Mouse (Mus musculus) frontal cortex, adult (tissue): ENCODE data around the gene Fgf4.
"Not testable (repeated sequence)": the region's sequence is repeated elsewhere in the genome, so short reads cannot be mapped to it uniquely, and the experiment has no call there.

Source experiments
- ATAC-seq: cut with Nextera tagmentation; 2 replicates; pipeline ENCODE4 v1.9.2; 2017; ENCODE audit warnings: mild to moderate bottlenecking, moderate library complexity, mixed read lengths; ENCODE audit not compliant: low TSS enrichment

Fgf4 gene

GRCm38 (mm10) chr7:144864160-144864670, 17.0 kb downstream of the Fgf4 start:
- ATAC-seq, result no peak

DNA sequence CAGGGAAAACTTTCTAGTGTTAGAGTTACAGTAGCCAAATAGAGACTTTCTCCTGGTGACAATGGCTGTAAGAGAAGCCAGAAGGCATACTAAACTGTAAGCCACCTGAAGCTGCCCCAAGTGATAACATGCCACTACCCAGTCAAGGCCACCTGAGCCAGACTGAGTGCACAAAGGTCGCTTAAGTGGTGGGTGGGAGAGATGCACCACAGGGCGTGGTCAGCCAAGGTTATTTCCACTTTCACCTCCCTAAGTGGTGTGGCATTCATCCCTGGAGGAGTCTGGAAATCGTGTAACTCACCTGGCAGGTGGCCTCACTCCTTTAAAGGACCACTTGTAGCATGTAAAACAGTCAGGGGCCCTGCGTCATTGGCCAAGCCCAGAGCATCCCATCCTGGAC, 20.0 kb downstream of the Fgf4 start:
- no peak for ATAC-seq

DNA sequence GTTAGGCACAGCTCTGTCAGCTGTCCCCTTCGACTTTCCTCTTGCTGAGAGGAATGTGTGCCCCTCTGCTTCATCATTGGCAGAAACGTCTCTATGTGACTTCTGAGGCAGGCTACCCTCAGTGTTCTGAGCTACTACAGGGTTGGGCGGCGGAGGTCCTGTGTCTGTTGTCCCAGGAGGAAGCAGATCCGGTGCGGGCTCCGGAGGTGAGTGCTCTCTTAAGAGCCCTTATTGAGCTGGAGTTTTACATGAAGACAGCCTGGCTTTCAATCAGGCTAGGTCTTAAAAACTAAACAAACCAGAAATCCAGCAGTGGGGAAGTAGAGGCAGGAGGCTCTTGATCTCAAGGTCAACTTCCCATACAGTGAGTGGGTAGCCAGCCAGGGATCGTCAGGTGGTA, 20.4 kb downstream of the Fgf4 start:
- no peak for ATAC-seq

DNA sequence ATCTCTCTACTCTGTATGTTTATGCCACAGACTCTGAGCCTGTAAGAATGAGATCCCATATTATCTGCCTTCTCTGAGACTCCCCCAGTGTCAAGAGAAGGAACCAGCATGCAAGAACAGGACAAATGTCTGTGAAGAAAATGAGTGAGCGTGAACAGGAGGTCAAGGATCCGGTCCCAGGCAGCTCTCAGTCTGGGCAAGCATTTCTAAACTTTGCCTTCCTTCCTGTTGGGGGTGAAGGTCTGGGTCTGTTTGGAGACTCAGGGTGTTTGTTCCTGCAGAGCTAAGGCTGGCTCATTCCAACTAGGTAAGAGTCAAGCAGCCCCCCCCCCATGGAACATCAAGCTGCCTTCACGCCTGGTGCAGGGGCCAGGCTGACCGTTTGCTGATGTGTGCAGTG, 25.3 kb downstream of the Fgf4 start:
- ATAC-seq, result no peak

GRCm38 (mm10) chr7:144873160-144873559, 26.0 kb downstream of the Fgf4 start:
- no peak for ATAC-seq

DNA sequence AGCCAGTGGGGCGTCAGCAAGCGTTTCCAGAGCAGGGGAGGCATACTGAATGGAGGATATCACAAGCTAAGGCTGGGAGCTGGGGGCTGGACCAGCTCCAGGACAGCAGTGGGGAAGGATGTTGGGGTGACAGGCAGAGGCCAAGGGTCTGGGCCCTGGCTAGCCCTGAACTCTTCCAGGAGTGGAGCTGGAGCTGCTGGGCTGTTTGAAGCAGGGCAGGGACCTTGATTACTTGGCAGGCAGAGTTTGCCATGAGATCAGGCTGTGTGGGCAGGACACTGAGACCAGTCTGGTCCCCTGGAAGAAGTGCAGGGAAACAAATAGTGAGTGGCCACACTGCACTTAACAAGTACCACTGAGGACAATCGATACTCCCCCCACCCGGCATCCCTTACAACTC, 27.1 kb downstream of the Fgf4 start:
- no peak for ATAC-seq

- ATAC-seq, result no peak
Measured at GRCm38 (mm10) chr7:144878401-144878800, 31.2 kb downstream of the Fgf4 start.

- ATAC-seq, result no peak
Measured at GRCm38 (mm10) chr7:144883106-144883505, 35.9 kb downstream of the Fgf4 start.

DNA sequence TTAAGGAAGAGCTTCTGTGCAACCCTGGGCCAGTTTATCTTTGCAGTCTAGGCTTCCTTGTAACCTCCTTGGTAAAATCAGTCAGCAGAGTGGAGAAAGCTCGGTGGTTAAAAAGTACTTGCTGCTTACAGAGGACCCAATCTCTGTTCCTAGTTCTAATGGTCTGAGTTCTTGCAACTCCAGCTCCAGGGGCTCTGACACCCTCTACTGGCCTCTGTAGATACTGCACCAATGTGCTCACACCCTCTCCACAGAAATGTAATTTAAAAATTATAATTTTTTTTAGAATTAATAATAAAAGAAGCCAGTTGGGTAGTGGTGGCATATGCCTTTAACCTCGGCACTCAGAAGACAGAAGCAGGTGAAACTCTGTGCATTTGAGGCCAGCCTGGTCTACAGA, 40.5 kb downstream of the Fgf4 start:
- no peak for ATAC-seq

DNA sequence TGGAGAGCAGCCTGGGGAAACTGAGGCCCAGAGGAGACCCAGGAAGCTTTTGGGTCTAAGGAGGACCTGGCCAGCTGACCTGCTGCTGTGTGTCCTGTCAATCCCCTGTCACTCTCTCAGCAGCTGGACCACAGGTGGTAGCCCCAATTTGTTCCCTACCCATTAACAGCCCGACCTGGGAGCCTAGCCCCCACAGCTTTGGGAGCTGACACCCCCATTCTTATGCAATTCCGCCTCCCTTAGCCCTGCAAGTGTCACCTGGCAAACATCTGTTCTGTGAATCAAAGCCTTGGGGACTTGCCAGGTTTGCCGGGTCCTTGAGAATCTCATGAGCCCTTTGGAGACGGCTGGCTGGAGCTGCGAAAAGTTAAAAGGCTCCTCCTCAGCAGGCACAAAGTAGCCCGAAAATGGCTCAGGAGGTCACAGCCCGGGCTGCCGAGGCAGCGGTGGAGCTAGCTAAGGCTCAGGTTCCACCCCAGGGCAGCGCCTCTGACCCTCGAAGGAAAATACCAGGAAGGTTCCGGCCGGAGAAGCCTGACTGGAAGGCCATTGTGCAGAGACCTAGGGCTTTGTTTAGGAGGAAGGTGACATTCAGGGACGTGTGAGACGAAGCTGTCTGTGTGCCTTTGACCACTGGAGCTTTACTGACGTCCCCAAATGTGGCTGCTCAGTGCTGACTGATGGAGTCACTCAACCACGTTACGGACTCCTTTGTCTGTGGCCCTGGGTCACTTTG, 41.6 kb downstream of the Fgf4 start:
- ATAC-seq, result no peak

GRCm38 (mm10) chr7:144890661-144891060, 43.5 kb downstream of the Fgf4 start:
- ATAC-seq, result not testable (repeated sequence)

DNA sequence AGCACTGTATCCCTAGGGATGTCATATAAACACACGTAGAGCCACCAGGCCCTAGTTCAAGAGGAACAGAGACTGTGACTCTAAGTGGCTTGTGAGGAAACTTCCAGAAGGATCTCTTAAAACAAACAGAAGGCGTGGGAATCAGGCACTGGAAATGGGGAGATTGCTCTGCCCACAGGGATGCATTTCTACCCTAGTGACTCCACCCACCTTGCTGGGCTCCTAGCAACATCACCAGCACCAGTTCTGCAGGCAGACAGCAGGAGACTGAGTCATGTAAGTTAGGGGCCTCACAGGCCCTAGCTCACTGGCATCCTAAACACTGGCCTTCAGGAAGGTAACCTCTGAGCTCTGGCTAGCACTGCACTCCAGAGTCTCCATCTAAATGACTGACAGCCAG, 44.7 kb downstream of the Fgf4 start:
- ATAC-seq, result no peak

DNA sequence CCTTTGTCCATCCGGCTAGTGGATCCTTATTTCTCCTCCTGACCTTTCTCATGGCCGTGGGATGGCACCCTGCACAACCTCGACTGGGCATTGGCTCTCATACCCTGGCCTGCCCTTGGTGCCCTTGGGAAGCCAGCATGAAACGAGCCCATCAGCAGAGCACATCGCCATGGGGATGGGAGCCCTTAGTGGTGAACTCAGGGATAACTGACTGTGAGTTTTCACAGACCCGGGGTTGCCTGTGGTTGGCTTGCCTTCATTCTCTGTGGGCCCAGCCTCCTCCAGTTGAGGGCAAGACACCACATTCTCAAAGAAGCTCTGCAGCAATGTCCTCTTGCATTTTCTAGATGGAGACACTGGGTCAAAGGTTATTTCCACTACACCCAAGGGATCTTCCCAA, 45.2 kb downstream of the Fgf4 start:
- ATAC-seq, result no peak

DNA sequence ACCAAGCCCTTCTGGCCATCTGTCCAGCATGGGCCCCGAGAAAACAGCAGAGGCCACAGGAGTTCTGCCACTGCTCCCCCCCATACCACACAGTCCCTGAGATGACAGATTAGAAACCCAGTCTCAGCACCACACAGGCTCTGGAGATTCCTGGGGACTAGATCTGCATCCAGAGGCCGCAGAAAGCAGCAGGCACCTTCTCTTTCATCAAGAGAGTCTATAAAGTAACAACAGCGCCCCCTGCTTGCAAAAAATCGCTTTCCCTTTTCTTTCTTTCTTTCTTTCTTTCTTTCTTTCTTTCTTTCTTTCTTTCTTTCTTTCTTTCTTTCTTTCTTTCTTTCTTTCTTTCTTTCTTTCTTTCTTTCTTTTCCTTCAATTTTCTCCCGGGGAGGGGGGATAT, 47.0 kb downstream of the Fgf4 start:
- ATAC-seq, result no peak

- ATAC-seq, result no peak
Measured at GRCm38 (mm10) chr7:144894706-144895105, 47.5 kb downstream of the Fgf4 start.

- peak; percentile 83 for ATAC-seq
Measured at GRCm38 (mm10) chr7:144895305-144896111, 48.3 kb downstream of the Fgf4 start.

GRCm38 (mm10) chr7:144896294-144897218, 49.4 kb downstream of the Fgf4 start, which contains the start of gene Fgf15:
Gene Fgf15, plus strand, starts transcription at chr7:144896531.
- ATAC-seq, result no peak

DNA sequence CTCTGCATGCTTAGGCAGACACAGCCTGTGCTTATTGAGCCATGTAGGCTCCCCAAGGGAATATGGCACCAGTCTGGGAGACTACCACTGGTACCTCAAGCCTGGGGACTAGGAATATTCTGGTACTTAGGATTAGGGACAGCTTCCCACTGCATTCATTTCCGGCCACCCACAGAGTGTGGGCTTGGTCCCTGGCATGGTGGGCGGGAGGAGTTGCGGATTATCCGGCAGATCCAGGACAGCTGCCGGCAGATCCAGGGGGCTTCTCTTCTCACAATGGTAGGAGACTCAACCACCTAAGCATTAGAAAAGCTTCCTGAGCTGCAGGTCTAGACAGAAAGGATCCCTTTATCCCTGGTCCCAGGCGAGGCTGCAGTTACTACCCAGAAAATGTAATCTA, 51.3 kb downstream of the Fgf4 start:
- no peak for ATAC-seq

DNA sequence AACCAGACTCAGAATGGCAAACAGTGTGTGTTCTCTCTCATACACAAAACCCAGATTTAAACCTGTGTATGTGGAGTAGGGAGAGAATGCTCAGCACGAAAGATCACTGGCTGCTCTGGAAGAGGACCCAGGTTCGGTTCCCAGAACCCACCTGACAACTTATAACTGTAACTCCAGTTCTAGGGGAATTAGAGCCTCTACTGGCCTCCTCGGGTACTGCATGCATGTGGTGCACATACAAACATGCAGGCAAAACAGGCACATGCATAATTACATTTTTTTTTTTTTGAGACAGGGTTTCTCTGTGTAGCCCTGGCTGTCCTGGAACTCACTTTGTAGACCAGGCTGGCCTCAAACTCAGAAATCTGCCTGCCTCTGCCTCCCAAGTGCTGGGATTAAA, 58.3 kb downstream of the Fgf4 start:
- not testable (repeated sequence) for ATAC-seq

GRCm38 (mm10) chr7:144906708-144907397, 59.7 kb downstream of the Fgf4 start:
- peak; percentile 58 for ATAC-seq

DNA sequence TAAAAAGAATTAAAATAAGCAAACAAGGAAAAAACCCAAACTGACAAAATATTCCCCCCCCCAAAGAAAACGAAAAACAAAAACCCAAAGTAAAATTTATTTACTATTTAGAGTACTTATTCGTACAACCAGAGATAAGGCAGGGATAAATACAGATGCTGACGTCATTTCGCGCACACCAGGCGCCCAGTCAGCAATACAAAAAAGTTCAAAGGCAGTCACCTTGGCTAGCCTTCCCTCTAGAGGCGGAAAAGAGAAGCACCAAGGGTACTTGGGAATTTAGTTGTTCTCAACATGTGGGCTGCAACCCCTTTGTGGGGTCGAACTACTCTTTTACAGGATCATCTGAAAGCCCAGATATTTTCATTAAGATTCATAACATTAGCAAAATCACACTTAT, 60.6 kb downstream of the Fgf4 start:
- no peak for ATAC-seq
